Mouse (Mus musculus) hindbrain, postnatal 0 days (tissue): ENCODE measurements around the gene Igsf3. TPM values are rescaled to one million over a fixed set of nuclear protein-coding genes. Genes with fewer than 3 reads are reported as not detected.

Experiments
- ATAC-seq: fragments of 200-750 bp; cut with Nextera tagmentation; 2 replicates; pipeline ENCODE4 v1.8.0; 2017; ENCODE audit warnings: mild to moderate bottlenecking, moderate TSS enrichment, moderate library complexity
- DNase-seq: peaks from one replicate; pipeline ENCODE4 v3.0.0-alpha.2; 2015; ENCODE audit warnings: low spot score
- H3K27ac ChIP-seq: fragments of 300-500 bp; sonication (generic); 2 replicates; pipeline ENCODE4 v1.5.1; 2014; ENCODE audit warnings: mild to moderate bottlenecking
- H3K27me3 ChIP-seq: fragments of 300-500 bp; sonication (generic); 2 replicates; pipeline ENCODE4 v1.6.1; 2014; ENCODE audit warnings: low read length, mixed read lengths; ENCODE audit not compliant: insufficient read depth
- H3K36me3 ChIP-seq: fragments of 300-500 bp; sonication (generic); 2 replicates; pipeline ENCODE4 v1.6.1; 2014; ENCODE audit warnings: low read length, mixed read lengths; ENCODE audit not compliant: insufficient read depth
- H3K4me1 ChIP-seq: fragments of 300-500 bp; sonication (generic); 2 replicates; pipeline ENCODE4 v1.6.1; 2014; ENCODE audit warnings: antibody characterized with exemption, low read length, mixed read lengths; ENCODE audit not compliant: insufficient read depth
- H3K4me2 ChIP-seq: fragments of 300-500 bp; sonication (generic); 2 replicates; pipeline ENCODE4 v1.6.1; 2014; ENCODE audit warnings: low read depth, mild to moderate bottlenecking, low read length, moderate library complexity, mixed read lengths
- H3K4me3 ChIP-seq: fragments of 300-500 bp; sonication (generic); 2 replicates; pipeline ENCODE4 v1.5.1; 2014; ENCODE audit warnings: low read length
- H3K9ac ChIP-seq: fragments of 300-500 bp; sonication (generic); replicated peaks from 2 replicates; pipeline ENCODE4 v1.6.1; 2014; ENCODE audit warnings: mild to moderate bottlenecking, low read length, moderate library complexity, mixed read lengths
- H3K9me3 ChIP-seq: fragments of 300-500 bp; sonication (generic); 2 replicates; pipeline ENCODE4 v1.6.1; 2016; ENCODE audit warnings: low read length, mixed read lengths
- CTCF ChIP-seq: IDR thresholded peaks from 2 replicates; pipeline ENCODE4 v1.5.1; 2016; ENCODE audit warnings: antibody characterized with exemption, control low read depth, low read depth
- WGBS: fragments of 180-500 bp; shearing (Covaris S2); extraction: QIAGEN DNeasy Blood & Tissue Kit; methylation state at CpG from one replicate; pipeline ENCODE4 v1.1.7; 2014; 5-methylcytosine and 5-hydroxymethylcytosine counted together
- polyA plus RNA-seq: library from polyadenylated mRNA; unstranded; fragments of >200 nt; fragmentation: Nextera tagmentation; extraction: Ambion mirVana; gene quantifications from 2 replicates; pipeline ENCODE4 v1.2.1, GENCODE M21; 2015
- total RNA-seq: library from RNA; depleted of rRNA; stranded (reverse); fragments of >200 nt; gene quantifications from 2 replicates; pipeline ENCODE4 v1.2.3, GENCODE M21; 2014

Igsf3 gene
- total and polyA plus RNA-seq, 2 experiments from 2014 or later: 65.7 to 76.3 TPM

DNA sequence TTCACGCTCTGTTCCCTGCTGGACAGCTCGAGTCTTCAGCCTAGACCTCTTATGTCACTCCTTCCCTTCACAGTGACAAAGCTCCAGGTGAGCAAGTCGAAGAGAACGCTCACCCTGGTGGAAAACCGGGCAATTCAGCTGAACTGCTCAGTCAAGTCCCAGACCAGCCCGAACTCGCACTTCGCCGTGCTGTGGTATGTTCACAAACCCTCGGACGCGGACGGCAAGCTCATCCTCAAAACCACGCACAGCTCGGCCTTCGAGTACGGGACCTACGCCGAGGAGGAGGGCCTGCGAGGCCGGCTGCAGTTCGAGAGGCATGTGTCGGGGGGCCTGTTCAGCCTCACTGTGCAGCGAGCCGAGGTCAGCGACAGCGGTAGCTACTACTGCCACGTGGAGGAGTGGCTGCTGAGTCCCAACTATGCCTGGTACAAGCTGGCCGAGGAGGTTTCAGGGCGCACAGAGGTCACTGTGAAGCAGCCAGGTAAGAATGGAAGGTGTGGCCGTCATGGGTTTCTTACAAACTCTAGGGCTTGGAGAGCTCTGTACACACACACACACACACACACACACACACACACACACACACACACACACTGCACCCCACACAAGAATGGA is 74.0 kb downstream of the Igsf3 start:
- peaks cover 10% of the 10 kb centered on the region; the same call in 1 of the 2 replicates for H3K36me3 ChIP-seq

DNA sequence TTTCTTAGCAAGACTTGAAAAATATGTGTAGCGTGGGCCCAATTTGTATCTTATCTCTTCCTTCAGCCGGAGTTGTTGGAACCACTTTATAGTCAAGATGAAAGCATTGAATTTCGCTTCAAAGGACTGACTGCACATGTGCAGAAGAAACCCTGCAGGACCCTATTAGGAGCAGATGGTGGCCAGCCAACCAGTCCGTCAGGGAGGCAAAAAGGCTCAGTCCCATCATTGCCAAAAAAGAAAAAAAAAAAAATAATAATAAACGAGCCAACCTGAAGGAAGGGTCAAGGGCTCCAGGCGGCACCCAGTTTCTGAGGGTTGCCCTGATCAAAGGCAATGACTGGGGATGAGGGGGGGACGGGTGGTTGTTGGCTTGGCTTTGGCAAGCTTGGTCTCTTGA is 83.7 kb downstream of the Igsf3 start:
- Histone ChIP-seq H3K4me2 (no peak overlapping the region), H3K4me1 (peaks cover 10% of the 10 kb centered on the region; the same call in 1 of the 2 replicates), H3K36me3 (peaks cover 25% of the 10 kb centered on the region; the same call in 1 of the 2 replicates), H3K27ac (peak overlapping the region; percentile 12; the same call in 1 of the 2 replicates), H3K27me3 (no peaks in the 10 kb centered on the region), H3K9ac (no peak overlapping the region), H3K9me3 (peaks cover 3% of the 10 kb centered on the region; the same call in 1 of the 2 replicates), H3K4me3 (no peak overlapping the region)
- no peak for TF ChIP-seq CTCF
- ATAC-seq (no peak), DNase-seq (peak; percentile 46)
- WGBS: 56% methylated on average over 7 of the region's 7 CpGs

More for the DNA sequence above, 74.0 kb downstream of the Igsf3 start:
- no peak overlapping the region for H3K9ac ChIP-seq
- DNase-seq (no peak), ATAC-seq (no peak)
- WGBS: 85% methylated on average over 31 of the region's 31 CpGs
- no peaks in the 10 kb centered on the region for H3K27me3 ChIP-seq
- TF ChIP-seq CTCF: no peak
- no peak overlapping the region for H3K4me2 ChIP-seq
- no peaks in the 10 kb centered on the region for H3K4me1 ChIP-seq
- no peak overlapping the region for H3K4me3 ChIP-seq
- no peak overlapping the region for H3K27ac ChIP-seq
- no peaks in the 10 kb centered on the region for H3K9me3 ChIP-seq

DNA sequence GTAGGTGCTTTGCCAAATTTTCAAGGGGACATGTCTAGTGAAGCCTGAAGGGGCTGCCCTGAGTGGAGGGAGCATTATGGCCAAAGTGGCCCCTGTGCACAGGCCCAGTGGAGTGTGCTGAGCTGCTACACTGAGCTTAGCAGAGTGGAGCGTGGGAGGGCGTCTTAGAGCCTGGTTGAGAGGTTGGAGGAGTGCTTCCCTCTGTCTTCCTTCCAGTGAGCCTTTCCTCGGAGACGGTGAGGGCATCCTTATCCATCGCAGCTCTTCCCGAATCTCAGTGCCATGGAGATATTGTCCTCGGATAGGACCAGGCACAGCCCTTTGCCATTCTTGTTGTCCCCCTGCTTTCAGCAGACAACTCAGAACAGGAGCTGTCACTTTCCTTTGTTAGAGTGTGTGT is 84.2 kb downstream of the Igsf3 start:
- TF ChIP-seq CTCF: no peak
- ATAC-seq (0 out of 2 replicates have a peak, but pooled peaks have one; percentile 31), DNase-seq (no peak)
- peaks cover 10% of the 10 kb centered on the region; the same call in 1 of the 2 replicates for H3K4me1 ChIP-seq
- no peak overlapping the region for H3K9ac ChIP-seq
- H3K36me3 ChIP-seq: peaks cover 23% of the 10 kb centered on the region; the same call in 1 of the 2 replicates
- peak overlapping the region; percentile 12 for H3K27ac ChIP-seq
- peaks cover 3% of the 10 kb centered on the region; the same call in 1 of the 2 replicates for H3K9me3 ChIP-seq
- H3K4me3 ChIP-seq: no peak overlapping the region
- H3K27me3 ChIP-seq: no peaks in the 10 kb centered on the region
- H3K4me2 ChIP-seq: no peak overlapping the region
- 58% methylated on average over 7 of the region's 7 CpGs for WGBS

DNA sequence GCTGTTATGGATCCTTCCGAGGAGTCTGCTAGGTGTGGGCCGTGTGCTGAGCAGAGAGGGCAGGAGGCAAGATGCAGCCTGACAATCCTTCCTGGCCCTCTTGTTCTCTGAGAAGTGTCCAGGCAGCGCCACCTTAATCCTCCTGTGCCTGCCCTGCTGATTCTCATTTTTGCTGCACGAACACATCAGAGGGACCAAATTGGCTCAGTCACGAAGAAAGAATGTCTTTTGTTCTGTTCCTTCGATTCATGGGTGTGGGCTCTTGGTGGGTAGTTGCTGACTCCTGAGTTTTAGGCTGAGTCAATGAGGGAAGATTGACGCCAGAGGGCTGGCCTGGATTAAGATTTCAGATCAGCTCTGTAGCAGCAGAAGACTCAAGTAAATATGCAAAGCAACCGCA is 84.9 kb downstream of the Igsf3 start:
- ATAC-seq (no peak; the same call in 1 of the 2 replicates), DNase-seq (no peak)

DNA sequence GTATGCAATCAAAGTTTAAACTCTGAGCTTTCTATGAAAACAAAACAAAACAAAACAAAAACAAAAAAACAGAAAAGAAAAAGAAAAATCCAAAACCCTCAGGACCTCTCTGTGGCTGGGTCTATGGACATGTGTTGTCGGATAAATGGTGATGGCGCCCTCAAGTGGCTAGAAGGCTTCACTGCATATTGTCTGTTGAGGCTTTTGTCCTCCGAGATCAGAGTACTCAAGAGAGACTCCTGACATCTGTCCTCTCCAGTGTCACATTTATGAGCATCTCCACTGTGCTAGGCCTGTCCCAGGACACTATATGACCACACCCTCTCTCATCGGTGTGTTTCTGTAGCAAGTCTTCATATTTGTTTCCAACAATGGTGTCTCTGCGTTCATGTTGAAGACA is 85.4 kb downstream of the Igsf3 start:
- Histone ChIP-seq H3K9ac (no peak overlapping the region), H3K27me3 (no peaks in the 10 kb centered on the region), H3K9me3 (peaks cover 3% of the 10 kb centered on the region; the same call in 1 of the 2 replicates), H3K4me1 (peaks cover 10% of the 10 kb centered on the region; the same call in 1 of the 2 replicates), H3K4me3 (no peak overlapping the region), H3K36me3 (peaks cover 16% of the 10 kb centered on the region; the same call in 1 of the 2 replicates), H3K4me2 (no peak overlapping the region), H3K27ac (no peak overlapping the region)
- DNase-seq: peak; percentile 91
- peak; percentile 69 for ATAC-seq
- TF ChIP-seq CTCF: peak; percentile 92
- 23% methylated on average over 5 of the region's 5 CpGs for WGBS

More for the DNA sequence above, 84.9 kb downstream of the Igsf3 start:
- Histone ChIP-seq H3K27me3 (no peaks in the 10 kb centered on the region), H3K9me3 (peaks cover 3% of the 10 kb centered on the region; the same call in 1 of the 2 replicates), H3K27ac (peak overlapping the region; percentile 36; the same call in 1 of the 2 replicates), H3K4me2 (no peak overlapping the region), H3K4me1 (peaks cover 10% of the 10 kb centered on the region; the same call in 1 of the 2 replicates), H3K9ac (no peak overlapping the region), H3K4me3 (no peak overlapping the region), H3K36me3 (peaks cover 21% of the 10 kb centered on the region; the same call in 1 of the 2 replicates)
- TF ChIP-seq CTCF: no peak
- 26% methylated on average over 8 of the region's 8 CpGs for WGBS

DNA sequence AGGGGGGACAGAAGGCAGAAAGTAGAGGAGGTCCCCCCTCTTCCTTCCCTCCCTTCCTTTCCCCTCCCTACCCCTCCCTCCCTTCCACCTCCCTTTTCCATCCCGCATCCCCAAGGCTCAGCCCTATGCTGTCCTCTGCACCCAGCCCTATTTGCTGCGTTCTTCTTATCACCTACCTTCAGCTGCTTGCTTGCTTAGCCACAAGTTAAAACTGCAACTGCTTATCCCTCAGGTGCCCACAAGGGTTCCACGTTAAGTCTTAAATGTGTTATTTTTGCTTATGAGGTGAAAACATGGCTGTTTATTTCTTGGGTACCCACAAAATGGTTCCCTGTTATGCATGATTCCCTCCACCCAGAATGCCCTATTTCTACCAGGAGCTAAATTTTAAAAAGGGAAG is 86.6 kb downstream of the Igsf3 start:
- Histone ChIP-seq H3K27me3 (no peaks in the 10 kb centered on the region), H3K9me3 (peaks cover 3% of the 10 kb centered on the region; the same call in 1 of the 2 replicates), H3K4me2 (no peak overlapping the region), H3K4me1 (peaks cover 10% of the 10 kb centered on the region; the same call in 1 of the 2 replicates), H3K36me3 (peaks cover 5% of the 10 kb centered on the region; the same call in 1 of the 2 replicates), H3K9ac (no peak overlapping the region), H3K4me3 (no peak overlapping the region), H3K27ac (no peak overlapping the region)
- no peak for DNase-seq
- no peak for ATAC-seq
- WGBS: 87% methylated on average over 3 of the region's 3 CpGs
- no peak for TF ChIP-seq CTCF

DNA sequence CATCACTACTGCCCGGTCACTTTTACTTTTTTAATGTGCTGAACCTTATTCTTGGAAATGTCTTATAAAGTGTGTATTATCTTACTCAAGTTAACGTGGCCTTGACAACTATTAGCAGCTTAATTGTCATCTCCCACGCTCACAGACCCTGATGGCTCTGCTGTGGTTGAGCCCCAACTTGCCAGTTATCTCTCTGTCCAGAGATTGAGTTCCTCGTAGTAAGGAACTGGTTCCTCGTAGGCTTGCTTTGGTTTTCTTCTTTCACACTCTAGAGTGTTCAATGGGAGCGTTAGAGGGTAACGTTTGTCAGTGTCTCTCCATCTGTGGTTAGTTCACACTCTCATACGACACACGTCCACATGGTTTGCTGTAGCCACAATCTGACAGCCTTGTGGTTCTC is 92.8 kb downstream of the Igsf3 start:
- no peak for ATAC-seq
- no peak overlapping the region for H3K4me2 ChIP-seq
- no peaks in the 10 kb centered on the region for H3K4me1 ChIP-seq
- no peaks in the 10 kb centered on the region for H3K27me3 ChIP-seq
- no peak for DNase-seq
- no peak overlapping the region for H3K4me3 ChIP-seq
- H3K9ac ChIP-seq: no peak overlapping the region
- WGBS: 88% methylated on average over 9 of the region's 9 CpGs
- no peaks in the 10 kb centered on the region for H3K36me3 ChIP-seq
- no peak overlapping the region for H3K27ac ChIP-seq
- TF ChIP-seq CTCF: no peak
- H3K9me3 ChIP-seq: no peaks in the 10 kb centered on the region
